Mouse (Mus musculus) ES-E14 (cell line): Measurements from ENCODE around the gene Klf6.

Experiments used
- CHD2 ChIP-seq: IDR thresholded peaks from 2 replicates; pipeline ENCODE4 v1.6.1; 2014; ENCODE audit warnings: mild to moderate bottlenecking, low read depth, low read length, inconsistent platforms
- HCFC1 ChIP-seq: IDR thresholded peaks from 2 replicates; pipeline ENCODE4 v1.6.1; 2012; ENCODE audit warnings: low read length, inconsistent platforms, borderline replicate concordance; ENCODE audit not compliant: insufficient read depth
- MAFK ChIP-seq: IDR thresholded peaks from 2 replicates; pipeline ENCODE4 v1.6.1; 2014; ENCODE audit warnings: mild to moderate bottlenecking, low read depth, low read length, inconsistent platforms; ENCODE audit not compliant: insufficient read depth
- ZC3H11A ChIP-seq: IDR thresholded peaks from 2 replicates; pipeline ENCODE4 v1.6.1; 2012; ENCODE audit warnings: low read depth, mild to moderate bottlenecking, inconsistent platforms, low read length, borderline replicate concordance
- ZNF384 ChIP-seq: IDR thresholded peaks from 2 replicates; pipeline ENCODE4 v1.6.1; 2012; ENCODE audit warnings: low read depth, low read length, inconsistent platforms

- no peak for TF ChIP-seq ZC3H11A
- TF ChIP-seq ZNF384 = no peak
- no peak for TF ChIP-seq MAFK
- TF ChIP-seq CHD2 = no peak
- TF ChIP-seq HCFC1 = no peak
These were observed 38.7 kb upstream of the Klf6 start for GRCm38 (mm10) chr13:5822586-5822985.
